Mouse (Mus musculus) myocyte (in vitro differentiated cells): ENCODE results near the gene Gm21885. TPM values are rescaled to one million over a fixed set of nuclear protein-coding genes. Genes with fewer than 3 reads are reported as not detected.

ENCODE experiments used
- H3K27me3 ChIP-seq: one replicate; pipeline ENCODE4 v1.6.1; 2011; ENCODE audit not compliant: control insufficient read depth, insufficient read depth, insufficient read length
- H3K36me3 ChIP-seq: one replicate; pipeline ENCODE4 v1.6.1; 2011; ENCODE audit not compliant: control insufficient read depth, insufficient read depth
- H3K4me2 ChIP-seq: one replicate; pipeline ENCODE4 v1.6.1; 2011; ENCODE audit warnings: low read depth, control low read depth
- H3K4me3 ChIP-seq: one replicate; pipeline ENCODE4 v1.5.1; 2011; ENCODE audit warnings: mild to moderate bottlenecking, control low read depth, moderate library complexity
- H3K79me2 ChIP-seq: one replicate; pipeline ENCODE4 v1.6.1; 2011; ENCODE audit not compliant: control insufficient read depth, insufficient read depth
- H3ac ChIP-seq: one replicate; pipeline ENCODE4 v1.6.1; 2011; ENCODE audit not compliant: control insufficient read depth, insufficient read length
- CEBPB ChIP-seq: IDR thresholded peaks from 2 replicates; pipeline ENCODE4 v1.6.1; 2011; ENCODE audit warnings: mild to moderate bottlenecking, moderate library complexity; ENCODE audit not compliant: poor library complexity, insufficient read depth, severe bottlenecking
- E2F4 ChIP-seq: IDR thresholded peaks from one replicate; pipeline ENCODE4 v1.6.1; 2011; ENCODE audit warnings: mild to moderate bottlenecking, control low read depth, moderate library complexity; ENCODE audit not compliant: insufficient read depth
- MAX ChIP-seq: IDR thresholded peaks from one replicate; pipeline ENCODE4 v1.6.1; 2011; ENCODE audit warnings: low read depth, mild to moderate bottlenecking, control low read depth
- MYOD1 ChIP-seq, 3 experiments: IDR thresholded peaks; one replicate each; pipeline ENCODE4 v1.6.1; 2011; ENCODE audit warnings: control low read depth in 2 of 3, low read depth in 2 of 3, mild to moderate bottlenecking in 2 of 3, moderate library complexity in 1 of 3; ENCODE audit not compliant: insufficient read length in 2 of 3, control insufficient read depth in 1 of 3
- MYOG ChIP-seq, 3 experiments: IDR thresholded peaks; one replicate each; pipeline ENCODE4 v1.6.1; 2011; ENCODE audit warnings: control low read depth in 2 of 3, low read depth in 2 of 3, mild to moderate bottlenecking in 2 of 3; ENCODE audit not compliant: insufficient read length in 2 of 3, control insufficient read depth in 1 of 3, insufficient read depth in 1 of 3
- POLR2A ChIP-seq: IDR thresholded peaks from one replicate; pipeline ENCODE4 v1.6.1; 2011; ENCODE audit warnings: low read depth, mild to moderate bottlenecking, control low read depth, moderate library complexity; ENCODE audit not compliant: insufficient read length
- POLR2AphosphoS2 ChIP-seq: IDR thresholded peaks from one replicate; pipeline ENCODE4 v1.6.1; 2011; ENCODE audit warnings: low read depth, control low read depth; ENCODE audit not compliant: insufficient read length
- REST ChIP-seq: IDR thresholded peaks from one replicate; pipeline ENCODE4 v1.6.1; 2011; ENCODE audit warnings: mild to moderate bottlenecking, control low read depth, moderate library complexity; ENCODE audit not compliant: insufficient read depth, insufficient read length
- SRF ChIP-seq: IDR thresholded peaks from one replicate; pipeline ENCODE4 v1.6.1; 2011; ENCODE audit warnings: low read depth; ENCODE audit not compliant: control insufficient read depth, insufficient read length
- TCF12 ChIP-seq: IDR thresholded peaks from one replicate; pipeline ENCODE4 v1.6.1; 2011; ENCODE audit warnings: mild to moderate bottlenecking, control low read depth; ENCODE audit not compliant: poor library complexity, insufficient read depth, severe bottlenecking
- TCF3 ChIP-seq: IDR thresholded peaks from one replicate; pipeline ENCODE4 v1.6.1; 2011; ENCODE audit warnings: low read depth, control low read depth; ENCODE audit not compliant: insufficient read length
- USF1 ChIP-seq: IDR thresholded peaks from one replicate; pipeline ENCODE4 v1.6.1; 2011; ENCODE audit warnings: low read depth, mild to moderate bottlenecking, control low read depth, moderate library complexity
- polyA plus RNA-seq: library from polyadenylated mRNA; unstranded; fragments of >200 nt; fragmentation: generic; extraction: Trizol; gene quantifications from one replicate; pipeline ENCODE4 v1.2.1, GENCODE M21; 2012; ENCODE audit warnings: missing spikeins

Gene Gm21885
- polyA plus RNA-seq, 1 experiment: not detected

- TF ChIP-seq MYOG (IDR thresholded peaks at IDR 0.05; ENCODE audit: control insufficient read depth in 1 of 3, insufficient read depth in 1 of 3, insufficient read length in 2 of 3, low read depth in 2 of 3) (no peak), E2F4 (no peak)
- Histone ChIP-seq H3K79me2 (peaks cover 33% of the 10 kb centered on the region), H3K36me3 (no peaks in the 10 kb centered on the region), H3K4me2 (peak overlapping the region; percentile 57), H3ac (no peak overlapping the region), H3K4me3 (no peak overlapping the region), H3K27me3 (no peaks in the 10 kb centered on the region)
These were observed 42.9 kb downstream of the Gm21885 start for GRCm38 (mm10) chr11:94324618-94325017.

GRCm38 (mm10) chr11:94326961-94327411 is 45.3 kb downstream of the Gm21885 start:
- H3K27me3 ChIP-seq: no peaks in the 10 kb centered on the region
- H3K36me3 ChIP-seq: peaks cover 10% of the 10 kb centered on the region
- no peak overlapping the region for H3ac ChIP-seq
- peak overlapping the region; percentile 53 for H3K4me3 ChIP-seq
- TF ChIP-seq MAX: no peak
- TF ChIP-seq SRF: no peak
- no peak for TF ChIP-seq CEBPB
- TF ChIP-seq USF1: no peak
- TF ChIP-seq TCF3: no peak
- no peak for TF ChIP-seq TCF12
- no peak for TF ChIP-seq POLR2AphosphoS2
- TF ChIP-seq POLR2A: no peak
- TF ChIP-seq MYOG (IDR thresholded peaks at IDR 0.05; ENCODE audit: control insufficient read depth in 1 of 3, insufficient read depth in 1 of 3, insufficient read length in 2 of 3, low read depth in 2 of 3): no peak
- no peak for TF ChIP-seq MYOD1 (IDR thresholded peaks at IDR 0.05; ENCODE audit: control insufficient read depth in 1 of 3, insufficient read length in 2 of 3, low read depth in 2 of 3)
- TF ChIP-seq REST: no peak
- no peak for TF ChIP-seq E2F4
- peak overlapping the region; percentile 88 for H3K4me2 ChIP-seq
- H3K79me2 ChIP-seq: peaks cover 37% of the 10 kb centered on the region

- Histone ChIP-seq H3K27me3 (no peaks in the 10 kb centered on the region), H3K79me2 (peaks cover 43% of the 10 kb centered on the region), H3K4me2 (peak within 1 kb of the TSS; percentile 94), H3K36me3 (peaks cover 11% of the 10 kb centered on the region), H3K4me3 (peak within 1 kb of the TSS; percentile 53), H3ac (peak within 1 kb of the TSS; percentile 94)
- peak; percentile 73 for TF ChIP-seq POLR2A
- TF ChIP-seq SRF: no peak
- TF ChIP-seq POLR2AphosphoS2: peak; percentile 53
- peak in 2 of 3 experiments; percentile 9 to 55 for TF ChIP-seq MYOG (IDR thresholded peaks at IDR 0.05; ENCODE audit: control insufficient read depth in 1 of 3, insufficient read depth in 1 of 3, insufficient read length in 2 of 3, low read depth in 2 of 3)
- peak in 1 of 3 experiments; percentile 23 for TF ChIP-seq MYOD1 (IDR thresholded peaks at IDR 0.05; ENCODE audit: control insufficient read depth in 1 of 3, insufficient read length in 2 of 3, low read depth in 2 of 3)
These were observed 46.3 kb downstream of the Gm21885 start, which contains the start of gene Ankrd40 for GRCm38 (mm10) chr11:94327693-94328643. Gene Ankrd40 (plus strand): TSS chr11:94328001.

GRCm38 (mm10) chr11:94328644-94329025 is 47.0 kb downstream of the Gm21885 start:
- Histone ChIP-seq H3K4me3 (peak overlapping the region; percentile 53), H3ac (peak overlapping the region; percentile 94), H3K79me2 (peaks cover 45% of the 10 kb centered on the region), H3K4me2 (peak overlapping the region; percentile 94), H3K27me3 (no peaks in the 10 kb centered on the region), H3K36me3 (peaks cover 11% of the 10 kb centered on the region)
- TF ChIP-seq SRF: no peak
- no peak for TF ChIP-seq E2F4
- TF ChIP-seq MAX: no peak
- no peak for TF ChIP-seq TCF12
- TF ChIP-seq REST: no peak

GRCm38 (mm10) chr11:94329270-94329891 is 47.7 kb downstream of the Gm21885 start:
- Histone ChIP-seq H3ac (no peak overlapping the region), H3K79me2 (peaks cover 48% of the 10 kb centered on the region), H3K27me3 (no peaks in the 10 kb centered on the region), H3K4me3 (peak overlapping the region; percentile 53), H3K4me2 (peak overlapping the region; percentile 94), H3K36me3 (peaks cover 11% of the 10 kb centered on the region)
- no peak for TF ChIP-seq POLR2AphosphoS2
- TF ChIP-seq MAX: no peak
- TF ChIP-seq SRF: no peak
- no peak for TF ChIP-seq TCF3
- TF ChIP-seq USF1: no peak
- TF ChIP-seq MYOG (IDR thresholded peaks at IDR 0.05; ENCODE audit: control insufficient read depth in 1 of 3, insufficient read depth in 1 of 3, insufficient read length in 2 of 3, low read depth in 2 of 3): no peak
- TF ChIP-seq CEBPB: peak; percentile 50; the same call in 1 of the 2 replicates
